14 mouse cellular contexts compared by ENCODE assay signal in the genomic region with DNA sequence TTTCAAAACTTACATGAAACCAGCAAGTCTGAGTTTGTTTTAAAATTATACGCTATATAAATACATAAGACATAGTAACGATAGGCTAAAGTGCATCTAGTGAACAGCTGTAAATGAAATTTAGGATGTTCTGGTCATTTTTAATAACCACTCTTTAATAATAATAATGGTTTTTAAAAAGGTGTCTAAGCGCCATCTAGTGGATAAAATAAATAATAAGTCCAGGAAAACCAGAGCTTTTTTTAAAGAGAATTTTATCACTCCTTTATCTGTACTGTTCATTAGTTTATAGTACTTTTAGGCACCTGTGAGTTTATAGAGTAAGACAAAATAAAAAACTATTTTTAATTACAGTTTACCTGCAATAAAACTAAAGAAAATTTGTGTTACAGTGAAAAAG. TPM values are rescaled to one million over a fixed set of nuclear protein-coding genes. Genes with fewer than 3 reads are reported as not detected.
DNase-seq lines count a peak whose midpoint lies in the region; ATAC-seq and TF ChIP-seq lines count a peak whose summit lies in the region.
"Had no signal": no experiment of that assay in that cellular context is flagged by ENCODE, and none has a peak within 500 bp of the region (broad histone marks: within the 10 kb centered on the region; RNA-seq: fewer than 3 reads in every experiment).

No protein-coding gene starts in this region.

- no peaks in the 10 kb centered on the region for H3K4me1 ChIP-seq in heart, postnatal 0 days (ENCODE audit: control insufficient read depth, insufficient read depth)
- no peaks in the 10 kb centered on the region for H3K4me1 ChIP-seq in lung, embryonic 14.5 days (ENCODE audit: insufficient read depth)
- peaks cover 0 to 4% of the 10 kb centered on the region in 2 experiments; a peak in 2 of 4 replicates for H3K4me1 ChIP-seq in MEL (ENCODE audit: control insufficient read depth in 1 of 2, insufficient read depth in 2 of 2, low read length in 2 of 2)
- H3K4me1 ChIP-seq: hindbrain, embryonic 13.5 days; liver, embryonic 12.5 days had no signal

- no peak for TF ChIP-seq POLR2A in MEL (IDR thresholded peaks at IDR 0.05; ENCODE audit: control insufficient read depth in 1 of 2, insufficient read depth in 1 of 2, low read depth in 1 of 2, low read length in 2 of 2, poor library complexity in 1 of 2)

- no peaks in the 10 kb centered on the region for H3K27me3 ChIP-seq in heart, postnatal 0 days (ENCODE audit: control insufficient read depth, insufficient read depth, low read length)
- no peaks in the 10 kb centered on the region for H3K27me3 ChIP-seq in lung, embryonic 14.5 days (ENCODE audit: insufficient read depth, low read length)
- H3K27me3 ChIP-seq in MEL (ENCODE audit: control insufficient read depth in 1 of 2, insufficient read depth in 2 of 2, low read length in 2 of 2) = no peaks in the 10 kb centered on the region
- H3K27me3 ChIP-seq: hindbrain, embryonic 13.5 days; liver, embryonic 12.5 days had no signal

- no peak for TF ChIP-seq EP300 in heart, postnatal 0 days (IDR thresholded peaks at IDR 0.05; ENCODE audit: low read depth)
- TF ChIP-seq EP300 in MEL (IDR thresholded peaks at IDR 0.05; ENCODE audit: low read depth in 1 of 2, low read length in 2 of 2) = no peak; a peak in 1 of 4 replicates

- H3K36me3 ChIP-seq in heart, postnatal 0 days (replicated peaks; ENCODE audit: control insufficient read depth, insufficient read depth, low read length) = peaks cover 65% of the 10 kb centered on the region
- H3K36me3 ChIP-seq in lung, embryonic 14.5 days (ENCODE audit: insufficient read depth) = peaks cover 66% of the 10 kb centered on the region
- peaks cover 0 to 2% of the 10 kb centered on the region in 2 experiments; a peak in 1 of 4 replicates for H3K36me3 ChIP-seq in MEL (ENCODE audit: control insufficient read depth in 1 of 2, insufficient read depth in 2 of 2, low read length in 2 of 2)

- peak; percentile 12; the same call in 1 of the 2 replicates for TF ChIP-seq CTCF in heart, postnatal 0 days (IDR thresholded peaks at IDR 0.05; ENCODE audit: low read depth)
- TF ChIP-seq CTCF in lung, embryonic 14.5 days (IDR thresholded peaks at IDR 0.05; ENCODE audit: low read depth) = peak; percentile 19; the same call in 1 of the 2 replicates
- peak; percentile 2 to 51 (median 32); a peak in 4 of 6 replicates for TF ChIP-seq CTCF in MEL (IDR thresholded peaks at IDR 0.05 in 2 of 3, conservative IDR thresholded peaks at IDR 0.05 in 1 of 3; ENCODE audit: control insufficient read depth in 1 of 3, insufficient read depth in 1 of 3, low read depth in 2 of 3, low read length in 3 of 3, poor library complexity in 1 of 3, severe bottlenecking in 1 of 3)

- no peak overlapping the region for H3K27ac ChIP-seq in heart, postnatal 0 days (ENCODE audit: low read depth)
- H3K27ac ChIP-seq in lung, embryonic 14.5 days (ENCODE audit: low read depth) = no peak overlapping the region
- H3K27ac ChIP-seq in MEL (ENCODE audit: control insufficient read depth, low read depth, low read length) = no peak overlapping the region
- H3K27ac ChIP-seq: hindbrain, embryonic 13.5 days; liver, embryonic 12.5 days; macrophage had no signal

- peak; percentile 63 for TF ChIP-seq RAD21 in MEL (IDR thresholded peaks at IDR 0.05; ENCODE audit: low read depth, low read length)

- H3K4me3 ChIP-seq in heart, postnatal 0 days (ENCODE audit: low read depth, low read length) = no peak overlapping the region
- H3K4me3 ChIP-seq in lung, embryonic 14.5 days (ENCODE audit: low read depth, low read length) = no peak overlapping the region
- no peak overlapping the region for H3K4me3 ChIP-seq in MEL (ENCODE audit: control insufficient read depth in 1 of 2, insufficient read depth in 1 of 2, low read depth in 2 of 2, low read length in 2 of 2)
- H3K4me3 ChIP-seq: erythroblast, embryonic 14.5 days; hindbrain, embryonic 13.5 days; liver, embryonic 12.5 days had no signal

- H3K4me2 ChIP-seq in heart, postnatal 0 days (ENCODE audit: low read depth, low read length) = no peak overlapping the region
- no peak overlapping the region for H3K4me2 ChIP-seq in lung, embryonic 14.5 days
- H3K4me2 ChIP-seq: hindbrain, embryonic 13.5 days; liver, embryonic 12.5 days had no signal

- no peak for DNase-seq in heart, postnatal 0 days (ENCODE audit: low spot score)
- no peak for DNase-seq in heart, adult 18-20 months
- peak; percentile 28 for DNase-seq in lung, embryonic 14.5 days
- DNase-seq in lung, postnatal 14 days = no peak
- DNase-seq in MEL (ENCODE audit: low read depth, low spot score) = peak; percentile 30
- no peak for DNase-seq in urinary bladder, adult 2 months (ENCODE audit: low spot score)
- DNase-seq: adrenal gland, postnatal 25 days; kidney, adult 9 months; right cerebral cortex, adult 18-20 months had no signal

- no peaks in the 10 kb centered on the region for H3K9me3 ChIP-seq in heart, postnatal 0 days (replicated peaks; ENCODE audit: control insufficient read depth, low read length)
- H3K9me3 ChIP-seq in lung, embryonic 14.5 days (ENCODE audit: low read depth, low read length) = no peaks in the 10 kb centered on the region
- no peaks in the 10 kb centered on the region for H3K9me3 ChIP-seq in MEL (replicated peaks; ENCODE audit: insufficient read depth, low read length)
- H3K9me3 ChIP-seq: hindbrain, embryonic 13.5 days; liver, embryonic 12.5 days had no signal

- no peak overlapping the region for H3K9ac ChIP-seq in heart, postnatal 0 days (replicated peaks; ENCODE audit: low read depth, low read length)
- H3K9ac ChIP-seq in lung, embryonic 14.5 days = no peak overlapping the region
- H3K9ac ChIP-seq in MEL (ENCODE audit: control insufficient read depth, low read depth, low read length, poor library complexity, severe bottlenecking) = no peak overlapping the region
- H3K9ac ChIP-seq: hindbrain, embryonic 13.5 days; liver, embryonic 12.5 days had no signal

- H3K79me2 ChIP-seq in MEL (ENCODE audit: control insufficient read depth, insufficient read depth, low read length, poor library complexity) = no peaks in the 10 kb centered on the region

- no peak for ATAC-seq in heart, postnatal 0 days (ENCODE audit: insufficient read depth, low read depth)
- ATAC-seq in lung, embryonic 14.5 days (ENCODE audit: insufficient read depth) = no peak
- ATAC-seq in megakaryocyte-erythroid progenitor cell, adult 5-6 weeks (replicated peaks; ENCODE audit: low FRiP score, low TSS enrichment, poor library complexity, severe bottlenecking) = 0 out of 2 replicates have a peak, but pooled peaks have one; percentile 7
- ATAC-seq: liver, embryonic 12.5 days had no signal

- WGBS in heart, postnatal 0 days = 63% methylated on average over 3 of the region's 3 CpGs
- WGBS in lung, embryonic 14.5 days = 54% methylated on average over 3 of the region's 3 CpGs

TF ChIP-seq in MEL, 35 proteins besides CTCF, POLR2A, EP300 and RAD21:
- TF ChIP-seq GATA1 (IDR thresholded peaks at IDR 0.05; ENCODE audit: low read depth, low read length) (0 out of 2 replicates have a peak, but pooled peaks have one; percentile 3), SMC3 (IDR thresholded peaks at IDR 0.05; ENCODE audit: low read depth, low read length) (peak; percentile 15; the same call in 1 of the 2 replicates), BHLHE40 (IDR thresholded peaks at IDR 0.05; ENCODE audit: borderline replicate concordance, low read depth, low read length) (no peak)

RNA-seq across cellular contexts. Expression of gene Nckap1, which starts 44.0 kb away (rescaled TPM):
- total RNA-seq in heart, postnatal 0 days (2014; rRNA removed; ENCODE audit: low replicate concordance) = 55.2 and 90.0 TPM in 2 replicates
- 30.4 and 34.5 TPM in 2 replicates for polyA plus RNA-seq in heart, postnatal 0 days (2015; fragmentation: Nextera tagmentation; extraction: Ambion mirVana)
- total RNA-seq in heart, adult 18-20 months (2021) = 10 to 100 TPM; 61.1 to 61.4 TPM
- polyA plus RNA-seq in lung, embryonic 14.5 days (2014; fragmentation: Nextera tagmentation; extraction: Ambion mirVana) = 67.6 and 68.9 TPM in 2 replicates
- total RNA-seq in MEL (2012; rRNA removed) = 5.9 and 6.3 TPM in 2 replicates
- 1 to 10 TPM in 1 of 2 experiments, not detected in 1; 7.1 TPM for polyA plus RNA-seq in MEL (2012; ENCODE audit: insufficient read depth in 1 of 2, insufficient read length in 2 of 2, low read depth in 1 of 2, low replicate concordance in 2 of 2, missing spikeins in 1 of 2)
- total RNA-seq in megakaryocyte-erythroid progenitor cell, adult 5-6 weeks (2014; fragmentation: Nextera tagmentation) = 24.3 and 32.1 TPM in 2 replicates
- total RNA-seq in megakaryocyte-erythroid progenitor cell, adult 5-6 weeks (2017) = 27.3 and 27.8 TPM in 2 replicates
- polyA plus RNA-seq in urinary bladder, adult 2 months (2012; rRNA removed) = 93.1 and 96.9 TPM in 2 replicates

Comparison
In these comparisons a context has a peak if more than half of its experiments do, and no peak if none do; other contexts are left out.
1. DNase-seq: peak in lung, embryonic 14.5 days (single experiment) and MEL (single experiment); none in heart, postnatal 0 days (single experiment), heart, adult 18-20 months (0 of 2), lung, postnatal 14 days (single experiment) and urinary bladder, adult 2 months (single experiment).
2. Peak in every context shown above with its lines, with median percentiles within 50 percentile points of each other: CTCF ChIP-seq.